Mouse (Mus musculus): ENCODE measurements around the gene Olfr1198. TPM values are rescaled to one million over a fixed set of nuclear protein-coding genes. Genes with fewer than 3 reads are reported as not detected.

Gene Olfr1198
- not detected for polyA plus RNA-seq (2014; fragmentation: Illumina TruSeq; extraction: RNeasy Lipid Tissue Mini Kit (QIAGEN cat#74804); ENCODE audit: low read depth, low replicate concordance)

GRCm38 (mm10) chr2:88751270-88751669 lies at the start of gene Olfr1198:
Olfr1198 (minus strand) TSS chr2:88751370.

GRCm38 (mm10) chr2:88792736-88793135 lies 41.6 kb upstream of the Olfr1198 start, which contains the start of gene Olfr1201:
Olfr1201 (plus strand) TSS chr2:88793036.

DNA sequence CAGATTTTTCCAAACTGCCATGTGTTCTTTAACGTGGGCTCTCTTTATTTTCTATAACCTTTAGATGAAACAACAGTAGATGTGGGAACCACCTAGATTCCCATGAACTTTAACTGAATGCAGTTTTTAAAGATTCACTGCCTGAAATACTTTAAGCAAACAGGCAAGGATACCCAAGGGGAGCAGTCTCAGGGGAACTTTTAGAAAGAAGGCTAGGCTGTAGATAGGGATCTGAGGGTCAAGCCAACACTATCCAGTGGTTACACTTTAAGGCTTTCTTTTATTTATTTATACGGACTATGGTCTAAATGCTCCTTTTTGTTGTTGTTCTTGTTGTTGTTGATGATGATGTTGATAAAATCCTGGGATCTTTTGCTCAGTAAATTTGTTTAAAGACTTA lies 19.2 kb upstream of the Olfr1198 start, which contains the start of gene Olfr1200:
Olfr1200 (minus strand) TSS at position 101 of the 400 bp plus-strand sequence.

GRCm38 (mm10) chr2:88760369-88760768 lies 9.2 kb upstream of the Olfr1198 start, which contains the start of gene Olfr1199:
Olfr1199 (minus strand) TSS chr2:88760469.

GRCm38 (mm10) chr2:88732266-88732665 lies 18.9 kb downstream of the Olfr1198 start, which contains the start of gene Olfr1197:
Olfr1197 (minus strand) TSS chr2:88732366.

GRCm38 (mm10) chr2:88704497-88704896 lies 46.7 kb downstream of the Olfr1198 start, which contains the start of gene Olfr1196:
Olfr1196 (minus strand) TSS chr2:88704597.

Other genes starting within 250 kb of the Olfr1198 start
- gene Olfr1186, start 232.8 kb downstream of the Olfr1198 start, polyA plus RNA-seq (2014; fragmentation: Illumina TruSeq; extraction: RNeasy Lipid Tissue Mini Kit (QIAGEN cat#74804); ENCODE audit: low read depth, low replicate concordance) = not detected
- not detected for gene Olfr1188, start 194.4 kb downstream of the Olfr1198 start, polyA plus RNA-seq (2014; fragmentation: Illumina TruSeq; extraction: RNeasy Lipid Tissue Mini Kit (QIAGEN cat#74804); ENCODE audit: low read depth, low replicate concordance)
- not detected for gene Olfr1189, start 164.9 kb downstream of the Olfr1198 start, polyA plus RNA-seq (2014; fragmentation: Illumina TruSeq; extraction: RNeasy Lipid Tissue Mini Kit (QIAGEN cat#74804); ENCODE audit: low read depth, low replicate concordance)
- gene Olfr1191-ps1, start 110.8 kb downstream of the Olfr1198 start, polyA plus RNA-seq (2014; fragmentation: Illumina TruSeq; extraction: RNeasy Lipid Tissue Mini Kit (QIAGEN cat#74804); ENCODE audit: low read depth, low replicate concordance) = not detected
- gene Olfr1192-ps1, start 102.9 kb downstream of the Olfr1198 start, polyA plus RNA-seq (2014; fragmentation: Illumina TruSeq; extraction: RNeasy Lipid Tissue Mini Kit (QIAGEN cat#74804); ENCODE audit: low read depth, low replicate concordance) = not detected
- gene Olfr1193, start 75.7 kb downstream of the Olfr1198 start, polyA plus RNA-seq (2014; fragmentation: Illumina TruSeq; extraction: RNeasy Lipid Tissue Mini Kit (QIAGEN cat#74804); ENCODE audit: low read depth, low replicate concordance) = not detected
- not detected for gene Olfr1195, start 62.2 kb downstream of the Olfr1198 start, polyA plus RNA-seq (2014; fragmentation: Illumina TruSeq; extraction: RNeasy Lipid Tissue Mini Kit (QIAGEN cat#74804); ENCODE audit: low read depth, low replicate concordance)
- not detected for gene Olfr1196, start 46.8 kb downstream of the Olfr1198 start, polyA plus RNA-seq (2014; fragmentation: Illumina TruSeq; extraction: RNeasy Lipid Tissue Mini Kit (QIAGEN cat#74804); ENCODE audit: low read depth, low replicate concordance)
- gene Olfr1197, start 19.0 kb downstream of the Olfr1198 start, polyA plus RNA-seq (2014; fragmentation: Illumina TruSeq; extraction: RNeasy Lipid Tissue Mini Kit (QIAGEN cat#74804); ENCODE audit: low read depth, low replicate concordance) = not detected
- gene Olfr1199, start 9.1 kb upstream of the Olfr1198 start, polyA plus RNA-seq (2014; fragmentation: Illumina TruSeq; extraction: RNeasy Lipid Tissue Mini Kit (QIAGEN cat#74804); ENCODE audit: low read depth, low replicate concordance) = not detected
- not detected for gene Olfr1200, start 19.1 kb upstream of the Olfr1198 start, polyA plus RNA-seq (2014; fragmentation: Illumina TruSeq; extraction: RNeasy Lipid Tissue Mini Kit (QIAGEN cat#74804); ENCODE audit: low read depth, low replicate concordance)
- gene Olfr1201, start 41.7 kb upstream of the Olfr1198 start, polyA plus RNA-seq (2014; fragmentation: Illumina TruSeq; extraction: RNeasy Lipid Tissue Mini Kit (QIAGEN cat#74804); ENCODE audit: low read depth, low replicate concordance) = not detected
- not detected for gene Olfr1202, start 63.1 kb upstream of the Olfr1198 start, polyA plus RNA-seq (2014; fragmentation: Illumina TruSeq; extraction: RNeasy Lipid Tissue Mini Kit (QIAGEN cat#74804); ENCODE audit: low read depth, low replicate concordance)
- not detected for gene Olfr1205, start 78.4 kb upstream of the Olfr1198 start, polyA plus RNA-seq (2014; fragmentation: Illumina TruSeq; extraction: RNeasy Lipid Tissue Mini Kit (QIAGEN cat#74804); ENCODE audit: low read depth, low replicate concordance)
- not detected for gene Olfr1204, start 97.9 kb upstream of the Olfr1198 start, polyA plus RNA-seq (2014; fragmentation: Illumina TruSeq; extraction: RNeasy Lipid Tissue Mini Kit (QIAGEN cat#74804); ENCODE audit: low read depth, low replicate concordance)
- gene Olfr1206, start 111.9 kb upstream of the Olfr1198 start, polyA plus RNA-seq (2014; fragmentation: Illumina TruSeq; extraction: RNeasy Lipid Tissue Mini Kit (QIAGEN cat#74804); ENCODE audit: low read depth, low replicate concordance) = not detected
- not detected for gene Olfr1208, start 150.9 kb upstream of the Olfr1198 start, polyA plus RNA-seq (2014; fragmentation: Illumina TruSeq; extraction: RNeasy Lipid Tissue Mini Kit (QIAGEN cat#74804); ENCODE audit: low read depth, low replicate concordance)
- gene Olfr1209, start 163.8 kb upstream of the Olfr1198 start, polyA plus RNA-seq (2014; fragmentation: Illumina TruSeq; extraction: RNeasy Lipid Tissue Mini Kit (QIAGEN cat#74804); ENCODE audit: low read depth, low replicate concordance) = not detected
- gene Olfr1211, start 186.7 kb upstream of the Olfr1198 start, polyA plus RNA-seq (2014; fragmentation: Illumina TruSeq; extraction: RNeasy Lipid Tissue Mini Kit (QIAGEN cat#74804); ENCODE audit: low read depth, low replicate concordance) = not detected
- gene Olfr1212, start 202.6 kb upstream of the Olfr1198 start, polyA plus RNA-seq (2014; fragmentation: Illumina TruSeq; extraction: RNeasy Lipid Tissue Mini Kit (QIAGEN cat#74804); ENCODE audit: low read depth, low replicate concordance) = not detected
- gene Gm13762, start 228.9 kb upstream of the Olfr1198 start, polyA plus RNA-seq (2014; fragmentation: Illumina TruSeq; extraction: RNeasy Lipid Tissue Mini Kit (QIAGEN cat#74804); ENCODE audit: low read depth, low replicate concordance) = not detected
- not detected for gene Olfr1214, start 241.3 kb upstream of the Olfr1198 start, polyA plus RNA-seq (2014; fragmentation: Illumina TruSeq; extraction: RNeasy Lipid Tissue Mini Kit (QIAGEN cat#74804); ENCODE audit: low read depth, low replicate concordance)

Measured in liver, adult 10 weeks (tissue).